Mouse (Mus musculus) frontal cortex, adult 2 months (tissue): ENCODE results near the gene Dolk. TPM values are rescaled to one million over a fixed set of nuclear protein-coding genes. Genes with fewer than 3 reads are reported as not detected.

Experiments
- DNase-seq, 2 experiments: peaks; one replicate each; pipeline ENCODE4 v3.0.0; 2022; ENCODE audit warnings: low spot score in 1 of 2; ENCODE audit errors: extremely low spot score in 1 of 2
- polyA plus RNA-seq: library from polyadenylated mRNA; depleted of rRNA; stranded (reverse); fragments of >200 nt; gene quantifications from 2 replicates; pipeline ENCODE4 v1.2.3, GENCODE M21; 2012

The Dolk gene
- polyA plus RNA-seq, 1 experiment: 16.3 TPM

DNA sequence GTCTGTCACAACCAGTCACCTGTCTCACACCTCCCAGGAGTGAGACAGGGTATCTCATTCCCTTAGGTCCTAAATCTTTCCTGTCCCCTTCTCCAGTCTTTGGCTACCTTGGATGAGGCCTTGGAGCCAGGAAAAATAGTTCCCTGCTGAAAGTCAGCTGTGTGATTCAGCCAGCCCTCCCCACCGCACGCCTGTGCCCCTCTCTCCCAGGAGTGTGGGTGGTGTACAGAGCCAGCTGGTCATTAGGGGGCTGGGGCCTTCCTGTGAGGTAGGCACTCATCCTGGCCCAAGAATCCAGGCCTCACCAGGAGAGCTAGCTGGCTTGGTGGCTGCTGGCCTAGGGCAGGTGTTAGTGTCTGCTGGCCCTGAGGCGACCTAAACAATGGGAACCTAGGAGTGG is 33.6 kb downstream of the Dolk start:
- peak in 1 of 2 experiments; percentile 39 for DNase-seq

- no peak for DNase-seq
Observed at GRCm38 (mm10) chr2:30251417-30252104, 34.6 kb downstream of the Dolk start.

DNA sequence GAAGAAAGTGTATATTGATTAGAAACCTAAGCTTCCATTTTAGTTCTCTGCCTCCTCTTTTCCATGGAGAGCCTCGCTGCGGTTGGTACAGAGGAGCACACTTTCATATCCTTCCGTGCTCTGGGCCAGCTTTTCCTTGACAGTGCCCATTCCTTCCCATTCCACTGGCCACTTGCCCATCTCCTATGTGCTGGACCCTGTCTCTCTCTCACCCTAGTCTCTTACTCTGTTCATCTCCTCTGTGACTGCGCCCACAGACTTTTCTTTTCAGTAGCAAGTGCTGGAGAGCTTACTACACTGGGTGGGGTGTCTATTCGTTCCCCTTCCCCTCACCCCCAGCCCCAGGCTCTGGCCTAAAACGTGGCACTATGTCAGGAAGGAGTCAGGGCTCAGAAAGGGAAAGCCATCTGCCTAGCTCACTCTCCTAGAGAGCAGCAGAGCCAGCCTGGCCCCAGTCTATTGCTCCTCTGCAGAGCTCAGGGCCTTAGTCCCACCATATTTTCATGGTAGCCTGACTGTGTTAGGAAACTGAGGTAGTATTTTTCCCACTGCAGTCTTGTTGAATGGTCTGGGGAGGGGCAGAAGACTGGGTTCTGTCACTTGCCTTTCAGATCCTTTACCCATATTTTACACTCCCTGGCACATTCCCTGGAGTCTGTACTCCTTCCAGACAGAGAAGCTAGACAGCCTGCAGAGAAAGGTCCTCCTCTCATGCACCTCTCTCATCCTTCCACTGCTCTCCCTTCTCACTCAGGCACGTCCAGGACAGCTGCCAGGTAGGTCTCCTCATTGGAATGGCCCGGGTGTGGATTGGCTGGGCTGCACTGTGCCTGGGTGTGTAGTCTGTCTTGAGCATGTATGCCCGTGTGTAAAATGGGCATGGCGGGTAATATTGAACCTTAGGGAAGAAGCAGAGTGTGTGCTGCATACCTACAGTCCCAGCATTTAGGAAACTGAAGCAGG is 35.7 kb downstream of the Dolk start:
- DNase-seq: no peak

DNA sequence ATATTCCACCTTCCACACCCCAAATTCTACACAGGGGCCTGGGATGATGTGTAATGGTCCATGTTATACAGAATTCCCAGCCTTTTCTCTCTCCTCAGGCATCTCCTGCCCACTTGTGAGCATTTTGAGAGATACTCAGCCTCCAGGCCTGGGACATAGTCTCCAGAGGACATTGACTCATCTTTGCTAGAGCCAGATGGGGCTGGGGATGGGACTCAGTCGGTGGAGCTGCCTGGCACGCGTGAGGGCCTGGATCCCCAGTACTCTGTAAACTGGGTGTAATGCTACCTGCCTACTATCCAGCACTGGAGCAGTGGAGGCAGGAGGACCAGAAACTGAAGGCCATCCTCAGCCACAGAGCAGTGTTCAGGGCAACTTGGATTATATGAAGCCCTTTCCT is 37.0 kb downstream of the Dolk start:
- DNase-seq: no peak

GRCm38 (mm10) chr2:30247681-30248080 is 38.5 kb downstream of the Dolk start:
- DNase-seq: no peak

GRCm38 (mm10) chr2:30247036-30247435 is 39.1 kb downstream of the Dolk start:
- no peak for DNase-seq

- no peak for DNase-seq
Observed at GRCm38 (mm10) chr2:30244595-30245178, 41.4 kb downstream of the Dolk start.

DNA sequence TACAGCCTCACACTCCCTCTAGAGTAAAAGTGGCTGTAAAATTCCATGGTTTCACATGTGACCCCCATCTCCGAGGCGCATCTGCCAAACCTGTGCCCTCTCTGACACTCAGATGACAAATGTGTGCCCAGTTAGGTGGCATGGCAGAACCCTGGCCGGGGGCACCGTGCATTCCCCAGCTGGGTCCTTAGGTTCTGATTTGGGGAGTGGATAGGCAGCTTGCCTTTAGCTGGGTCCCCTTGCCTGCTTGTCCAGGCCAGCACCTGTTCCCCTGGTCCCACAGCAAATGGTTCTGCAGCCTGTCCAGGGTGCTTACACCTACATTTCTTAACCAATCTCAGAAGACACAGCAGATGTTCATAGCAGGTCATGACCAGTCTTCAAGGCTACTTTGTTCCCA is 42.7 kb downstream of the Dolk start:
- no peak for DNase-seq

- no peak for DNase-seq
Observed at GRCm38 (mm10) chr2:30242509-30242908, 43.6 kb downstream of the Dolk start.

DNA sequence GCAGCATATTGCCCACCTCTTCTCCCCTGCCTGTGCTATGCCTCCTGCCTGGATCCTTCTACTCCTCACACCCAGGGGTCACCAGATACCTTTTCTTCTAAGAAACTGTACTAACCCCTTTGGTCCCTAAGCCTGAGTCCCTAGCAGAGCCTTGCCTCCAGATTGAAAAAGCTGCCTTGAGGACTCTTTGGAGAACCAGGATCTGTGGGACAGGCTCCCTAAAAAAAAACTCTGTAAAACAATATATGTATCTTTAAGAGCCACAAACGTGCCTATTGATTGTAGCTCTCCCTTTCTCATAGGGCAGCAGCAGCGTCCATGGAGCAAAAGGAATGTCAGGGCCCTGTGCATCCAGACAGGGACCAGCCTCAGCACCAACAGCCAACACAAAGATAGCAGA is 45.9 kb downstream of the Dolk start, which contains the start of gene Gm28035:
Gm28035 (plus strand) TSS at position 301 of the 400 bp plus-strand sequence.
- DNase-seq: no peak

- DNase-seq: no peak
Observed at GRCm38 (mm10) chr2:30239777-30240176, 46.4 kb downstream of the Dolk start.

GRCm38 (mm10) chr2:30238906-30239465 is 47.1 kb downstream of the Dolk start:
- no peak for DNase-seq

- DNase-seq: peak in 1 of 2 experiments; percentile 62
Observed at GRCm38 (mm10) chr2:30237881-30238280, 48.3 kb downstream of the Dolk start.

- DNase-seq: peak; percentile 98 to 100
Observed at GRCm38 (mm10) chr2:30237199-30237880, 48.8 kb downstream of the Dolk start, which contains the start of gene Lrrc8a. Gene Lrrc8a (plus strand): TSS chr2:30237715.

- DNase-seq: no peak
Observed at GRCm38 (mm10) chr2:30236426-30237198, 49.5 kb downstream of the Dolk start.

GRCm38 (mm10) chr2:30235593-30235992 is 50.5 kb downstream of the Dolk start:
- DNase-seq: no peak
